Mouse (Mus musculus) liver, embryonic 13.5 days (tissue): Measurements from ENCODE around the gene Vamp9. TPM values are rescaled to one million over a fixed set of nuclear protein-coding genes. Genes with fewer than 3 reads are reported as not detected.

Experiments
- ATAC-seq: fragments of 200-750 bp; cut with Nextera tagmentation; 2 replicates; pipeline ENCODE4 v1.8.0; 2017; ENCODE audit warnings: low read depth, mild to moderate bottlenecking, moderate number of reproducible peaks, moderate library complexity
- DNase-seq: peaks from one replicate; pipeline ENCODE4 v3.0.0; 2022
- H3K27ac ChIP-seq: fragments of 300-500 bp; sonication (generic); 2 replicates; pipeline ENCODE4 v1.5.1; 2015; ENCODE audit warnings: moderate library complexity, mild to moderate bottlenecking, inconsistent platforms
- H3K27me3 ChIP-seq: fragments of 300-500 bp; sonication (generic); 2 replicates; pipeline ENCODE4 v1.6.1; 2015; ENCODE audit warnings: mild to moderate bottlenecking, inconsistent platforms
- H3K36me3 ChIP-seq: fragments of 300-500 bp; sonication (generic); 2 replicates; pipeline ENCODE4 v1.6.1; 2015; ENCODE audit warnings: mild to moderate bottlenecking, inconsistent platforms
- H3K4me1 ChIP-seq: fragments of 300-500 bp; sonication (generic); replicated peaks from 2 replicates; pipeline ENCODE4 v1.6.1; 2015; ENCODE audit warnings: inconsistent platforms
- H3K4me2 ChIP-seq: fragments of 300-500 bp; sonication (generic); 2 replicates; pipeline ENCODE4 v1.6.1; 2015; ENCODE audit warnings: inconsistent platforms, mild to moderate bottlenecking, moderate library complexity
- H3K4me3 ChIP-seq: fragments of 300-500 bp; sonication (generic); replicated peaks from 2 replicates; pipeline ENCODE4 v1.5.1; 2015; ENCODE audit warnings: mild to moderate bottlenecking, inconsistent platforms
- H3K9ac ChIP-seq: fragments of 300-500 bp; sonication (generic); 2 replicates; pipeline ENCODE4 v1.6.1; 2015; ENCODE audit warnings: mild to moderate bottlenecking, inconsistent platforms
- H3K9me3 ChIP-seq: fragments of 300-500 bp; sonication (generic); replicated peaks from 2 replicates; pipeline ENCODE4 v1.6.1; 2016; ENCODE audit warnings: inconsistent platforms
- WGBS: fragments of 180-500 bp; shearing (Covaris S2); methylation state at CpG from one replicate; pipeline ENCODE4 v1.1.7; 2015; ENCODE audit not compliant: insufficient replicate concordance; 5-methylcytosine and 5-hydroxymethylcytosine counted together
- polyA plus RNA-seq: library from polyadenylated mRNA; unstranded; fragments of >200 nt; fragmentation: Nextera tagmentation; extraction: Ambion mirVana; gene quantifications from 2 replicates; pipeline ENCODE4 v1.2.1, GENCODE M21; 2015

The Vamp9 gene
- not detected in 2 replicates for polyA plus RNA-seq

DNA sequence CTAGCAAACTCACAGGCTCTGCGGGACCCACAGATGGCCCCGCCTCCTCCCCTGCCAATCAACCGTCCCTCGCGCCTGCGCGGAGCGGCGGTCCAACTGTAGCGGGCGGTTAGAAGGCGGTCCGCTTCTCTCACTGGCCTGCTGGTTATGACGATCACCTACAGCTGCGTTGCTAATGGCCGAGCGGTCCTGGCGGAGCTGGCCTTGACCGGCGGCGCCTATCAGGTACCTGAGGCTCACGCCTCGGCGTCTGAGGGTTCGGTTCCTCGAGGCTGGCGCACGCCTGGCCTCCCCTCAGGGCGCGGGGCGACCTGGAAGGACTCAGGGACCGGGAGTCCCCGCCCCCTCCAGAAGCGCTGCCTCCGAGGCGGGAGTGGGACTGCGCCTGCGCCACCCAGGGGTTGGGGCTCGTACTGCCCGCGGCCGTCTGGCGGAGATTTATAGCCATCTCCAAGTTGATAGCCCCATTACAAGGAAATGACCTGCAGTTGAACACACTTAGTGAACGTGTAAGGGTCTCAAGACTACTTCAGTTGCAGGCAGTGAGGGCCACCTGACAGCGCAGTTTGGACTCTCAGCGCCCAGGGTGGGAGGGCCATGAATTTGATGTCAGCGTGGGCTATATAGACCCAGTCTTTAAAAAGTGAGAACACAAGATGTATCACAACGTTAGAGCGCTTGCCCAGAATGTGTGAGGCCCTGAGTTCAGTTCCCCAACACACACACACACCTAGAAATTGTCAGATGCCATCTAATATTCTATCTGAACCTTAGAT lies at the start of gene Vamp9:
Vamp9 (plus strand) TSS at position 74 of the 776 bp plus-strand sequence.
- Histone ChIP-seq H3K4me2 (peak within 1 kb of the TSS; percentile 70), H3K27ac (peak within 1 kb of the TSS; percentile 53; the same call in 1 of the 2 replicates), H3K4me3 (peak within 1 kb of the TSS; percentile 57), H3K4me1 (peaks cover 9% of the 10 kb centered on the region), H3K27me3 (no peaks in the 10 kb centered on the region), H3K9me3 (no peaks in the 10 kb centered on the region), H3K36me3 (no peaks in the 10 kb centered on the region), H3K9ac (peak within 1 kb of the TSS; percentile 52)
- 6% methylated on average over 49 of the region's 49 CpGs for WGBS
- DNase-seq (peak; percentile 86), ATAC-seq (peak; percentile 96)

DNA sequence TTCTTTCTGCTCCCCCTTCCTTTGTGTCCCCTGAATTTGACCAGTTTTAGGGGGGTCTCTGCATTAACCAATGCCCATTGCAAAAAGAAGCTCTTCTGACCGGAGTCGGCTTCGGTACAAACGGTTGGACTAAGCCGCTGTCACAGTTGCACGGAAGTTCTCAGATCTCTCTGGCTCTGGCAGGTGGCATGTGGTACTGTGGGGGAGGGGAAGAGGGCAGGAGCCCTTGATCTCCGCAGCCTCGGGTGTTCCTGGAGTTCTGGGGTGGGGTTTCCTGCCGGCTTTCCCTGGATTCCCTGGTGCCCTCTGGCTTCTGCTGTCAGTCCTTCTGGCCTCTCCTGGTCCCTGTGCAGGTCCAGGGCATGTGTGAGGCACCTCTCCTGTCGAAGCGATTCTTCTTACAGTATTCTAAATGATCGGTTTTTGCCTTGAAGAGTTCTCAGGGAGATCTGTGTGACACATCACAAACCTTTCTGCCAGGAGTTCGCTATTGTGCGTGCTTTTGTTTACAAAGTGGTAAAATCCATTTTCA lies 48.9 kb upstream of the Vamp9 start:
- Histone ChIP-seq H3K4me3 (no peak overlapping the region), H3K9me3 (no peaks in the 10 kb centered on the region), H3K4me2 (no peak overlapping the region), H3K9ac (no peak overlapping the region), H3K36me3 (no peaks in the 10 kb centered on the region), H3K27ac (no peak overlapping the region), H3K4me1 (no peaks in the 10 kb centered on the region), H3K27me3 (no peaks in the 10 kb centered on the region)
- WGBS, result 30% methylated on average over 14 of the region's 14 CpGs
- ATAC-seq, result no peak
- DNase-seq, result no peak

DNA sequence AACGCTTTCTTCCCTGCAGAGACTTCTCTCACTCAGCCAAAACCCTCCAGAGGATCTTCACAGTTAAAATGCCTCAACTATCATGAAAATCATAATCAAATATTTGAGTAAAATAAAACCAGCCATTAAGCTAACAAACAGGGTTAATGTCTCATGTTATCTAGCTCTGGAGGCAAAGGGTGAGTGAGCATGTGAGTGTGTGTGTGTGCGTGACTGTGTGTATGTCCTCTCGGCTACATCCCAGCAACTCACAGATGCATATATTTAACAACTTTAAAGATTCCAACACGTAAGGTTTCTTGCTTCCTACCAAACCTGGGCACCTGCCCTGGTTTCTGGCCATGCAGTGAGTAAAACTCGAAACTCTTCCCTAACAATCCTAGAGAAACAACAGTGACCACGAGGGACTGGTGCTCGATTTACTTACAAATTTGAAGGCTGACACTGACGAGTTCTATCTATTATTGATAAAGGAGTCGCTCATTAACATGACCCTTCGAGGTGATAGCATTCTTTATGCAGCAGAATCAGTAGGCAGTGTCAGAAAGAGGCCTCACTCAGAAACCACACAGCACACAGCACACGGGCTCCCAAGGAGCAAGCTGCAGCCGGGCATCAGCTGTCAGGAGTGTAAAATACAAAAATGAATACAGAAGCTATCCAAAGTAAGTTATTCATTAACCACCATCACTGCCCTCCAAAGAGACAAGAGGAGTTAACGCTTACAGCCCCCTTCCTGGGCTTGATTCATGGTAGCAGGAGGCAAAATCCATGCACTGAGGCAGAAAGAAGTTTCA lies 46.2 kb upstream of the Vamp9 start:
- no peaks in the 10 kb centered on the region for H3K4me1 ChIP-seq
- H3K36me3 ChIP-seq, result no peaks in the 10 kb centered on the region
- no peak for ATAC-seq
- H3K27ac ChIP-seq, result no peak overlapping the region
- no peaks in the 10 kb centered on the region for H3K9me3 ChIP-seq
- no peak overlapping the region for H3K4me2 ChIP-seq
- DNase-seq, result no peak
- H3K9ac ChIP-seq, result no peak overlapping the region
- WGBS, result 49% methylated on average over 13 of the region's 13 CpGs
- H3K4me3 ChIP-seq, result no peak overlapping the region
- no peaks in the 10 kb centered on the region for H3K27me3 ChIP-seq

DNA sequence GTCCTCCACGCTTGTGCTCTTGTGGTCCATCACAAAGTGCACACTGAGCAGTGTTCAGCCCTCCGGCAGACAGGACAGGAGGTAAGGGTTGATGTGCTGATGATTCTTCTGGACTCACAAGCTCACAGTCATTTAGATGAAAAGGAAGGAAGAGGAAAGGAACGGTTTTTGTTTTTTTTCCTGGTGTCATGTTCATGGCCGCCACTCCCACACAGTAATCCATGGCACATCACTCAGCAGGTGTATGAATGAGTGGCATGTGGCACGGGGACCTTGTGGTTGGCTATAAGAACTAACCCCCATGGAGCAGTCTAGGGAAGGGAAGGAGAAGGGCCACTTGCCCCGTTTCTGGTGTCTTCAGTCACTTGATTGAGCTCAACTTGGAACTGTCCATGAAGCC lies 44.2 kb upstream of the Vamp9 start:
- no peak overlapping the region for H3K4me2 ChIP-seq
- no peaks in the 10 kb centered on the region for H3K4me1 ChIP-seq
- H3K4me3 ChIP-seq, result no peak overlapping the region
- no peaks in the 10 kb centered on the region for H3K36me3 ChIP-seq
- no peak overlapping the region for H3K9ac ChIP-seq
- no peaks in the 10 kb centered on the region for H3K27me3 ChIP-seq
- ATAC-seq (no peak), DNase-seq (no peak)
- H3K27ac ChIP-seq, result no peak overlapping the region
- H3K9me3 ChIP-seq, result no peaks in the 10 kb centered on the region
- 60% methylated on average over 6 of the region's 6 CpGs for WGBS

DNA sequence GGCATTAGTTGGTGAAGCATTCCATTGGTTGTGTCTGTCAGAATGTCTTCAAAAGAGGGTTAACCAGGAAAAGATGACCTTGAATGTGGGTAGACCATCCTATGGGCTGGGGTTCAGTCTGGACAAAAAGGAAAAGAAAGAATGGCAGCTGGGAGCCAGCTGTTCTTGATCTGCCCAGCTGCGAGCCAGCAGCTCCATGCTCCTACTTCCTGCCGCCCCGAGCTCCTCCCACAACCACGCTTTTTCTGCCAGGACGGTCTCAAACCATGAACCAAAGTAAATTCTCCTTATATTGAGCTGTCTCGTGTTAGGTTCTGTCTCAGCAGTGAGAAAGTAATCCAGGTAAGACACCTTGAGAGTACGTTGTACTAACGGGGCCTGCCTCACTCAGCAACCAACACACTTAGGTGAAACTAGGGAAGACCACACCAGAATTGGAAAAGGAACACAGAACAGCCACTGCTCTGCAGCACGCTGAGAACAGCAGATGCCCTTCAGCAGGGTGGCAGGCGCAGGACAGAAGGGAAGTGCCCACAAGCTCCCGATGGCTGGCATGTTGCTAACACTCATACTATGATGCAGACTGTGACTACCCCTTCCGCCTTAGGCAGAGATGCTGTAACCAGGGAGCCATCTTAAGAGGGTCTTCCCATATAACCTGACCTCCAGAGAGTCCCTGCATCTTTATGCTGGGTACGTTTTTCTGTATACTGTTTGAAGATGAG lies 42.2 kb upstream of the Vamp9 start:
- Histone ChIP-seq H3K9ac (no peak overlapping the region), H3K4me3 (no peak overlapping the region), H3K36me3 (no peaks in the 10 kb centered on the region), H3K9me3 (no peaks in the 10 kb centered on the region), H3K4me2 (no peak overlapping the region), H3K27me3 (no peaks in the 10 kb centered on the region), H3K27ac (no peak overlapping the region), H3K4me1 (no peaks in the 10 kb centered on the region)
- ATAC-seq (no peak), DNase-seq (no peak)
- WGBS, result 62% methylated on average over 13 of the region's 13 CpGs

DNA sequence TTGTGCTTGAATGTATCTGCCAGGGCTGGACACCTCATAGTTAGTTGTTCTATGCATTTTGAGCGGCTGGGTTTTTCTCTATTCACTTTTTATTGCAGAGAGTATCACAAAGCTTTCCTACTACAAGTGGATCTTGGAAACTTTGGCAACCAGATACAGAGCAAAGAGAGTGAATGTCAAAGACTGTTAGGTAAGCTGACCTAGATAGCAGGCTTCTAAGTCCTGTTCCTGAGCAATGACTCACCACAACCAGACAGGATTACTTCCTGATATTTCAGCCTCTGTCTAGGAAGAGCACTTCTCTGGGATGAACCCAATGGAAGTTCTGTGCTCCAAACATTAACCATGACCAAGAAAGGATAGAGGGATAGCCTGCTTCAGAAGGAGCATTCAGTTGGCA lies 40.3 kb upstream of the Vamp9 start:
- no peaks in the 10 kb centered on the region for H3K9me3 ChIP-seq
- 49% methylated on average over 1 of the region's 1 CpGs for WGBS
- H3K4me1 ChIP-seq, result no peaks in the 10 kb centered on the region
- no peak overlapping the region for H3K27ac ChIP-seq
- DNase-seq (no peak), ATAC-seq (no peak)
- H3K27me3 ChIP-seq, result no peaks in the 10 kb centered on the region
- no peak overlapping the region for H3K4me3 ChIP-seq
- no peak overlapping the region for H3K9ac ChIP-seq
- no peaks in the 10 kb centered on the region for H3K36me3 ChIP-seq
- no peak overlapping the region for H3K4me2 ChIP-seq

DNA sequence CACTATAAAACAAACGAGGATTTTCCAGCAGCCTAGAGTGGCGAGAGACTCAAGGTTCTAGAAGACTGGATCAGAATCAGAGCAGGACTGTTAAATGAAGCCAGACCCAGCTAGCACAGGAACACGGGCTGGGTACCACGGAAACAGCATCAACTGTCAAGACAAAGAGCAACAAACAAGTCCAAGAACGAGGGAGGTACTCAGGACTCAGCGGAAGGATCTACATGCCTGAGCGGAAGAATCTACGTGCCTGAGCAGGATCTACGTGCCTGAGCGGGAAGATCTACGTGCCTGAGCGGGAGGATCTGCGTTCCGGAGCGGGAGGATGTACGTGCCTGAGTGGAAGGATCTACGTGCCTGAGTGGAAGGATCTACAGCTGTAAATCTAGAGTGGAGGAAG lies 37.8 kb upstream of the Vamp9 start:
- ATAC-seq, result no peak
- 82% methylated on average over 17 of the region's 17 CpGs for WGBS
- no peak for DNase-seq

DNA sequence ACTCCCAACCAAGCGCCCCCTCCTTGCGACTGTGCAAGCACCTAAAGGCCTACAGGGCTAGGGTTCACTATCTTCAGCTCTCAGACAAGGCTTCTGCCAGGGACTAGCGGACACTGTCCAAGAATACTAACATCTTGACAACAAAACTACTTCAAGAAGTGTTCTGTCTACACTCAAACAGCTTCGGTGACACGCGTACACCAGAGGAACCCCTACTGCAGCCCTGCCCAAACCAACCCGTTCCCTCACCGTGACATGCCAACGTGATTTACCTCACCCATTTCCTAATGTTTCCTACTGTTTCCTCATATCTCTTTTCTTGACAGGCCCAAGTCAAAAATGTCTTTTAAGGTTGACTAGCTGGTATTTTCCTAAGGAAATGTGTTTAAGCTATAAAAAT lies 37.1 kb upstream of the Vamp9 start:
- Histone ChIP-seq H3K27ac (no peak overlapping the region), H3K27me3 (no peaks in the 10 kb centered on the region), H3K9me3 (no peaks in the 10 kb centered on the region), H3K4me3 (no peak overlapping the region), H3K36me3 (no peaks in the 10 kb centered on the region), H3K4me2 (no peak overlapping the region), H3K4me1 (no peaks in the 10 kb centered on the region), H3K9ac (no peak overlapping the region)
- 53% methylated on average over 9 of the region's 9 CpGs for WGBS
- DNase-seq (no peak), ATAC-seq (no peak)

More for the DNA sequence above, 37.8 kb upstream of the Vamp9 start:
- no peaks in the 10 kb centered on the region for H3K27me3 ChIP-seq
- H3K4me2 ChIP-seq, result no peak overlapping the region
- H3K9me3 ChIP-seq, result no peaks in the 10 kb centered on the region
- no peaks in the 10 kb centered on the region for H3K36me3 ChIP-seq
- no peak overlapping the region for H3K9ac ChIP-seq
- no peaks in the 10 kb centered on the region for H3K4me1 ChIP-seq
- no peak overlapping the region for H3K4me3 ChIP-seq
- no peak overlapping the region for H3K27ac ChIP-seq

DNA sequence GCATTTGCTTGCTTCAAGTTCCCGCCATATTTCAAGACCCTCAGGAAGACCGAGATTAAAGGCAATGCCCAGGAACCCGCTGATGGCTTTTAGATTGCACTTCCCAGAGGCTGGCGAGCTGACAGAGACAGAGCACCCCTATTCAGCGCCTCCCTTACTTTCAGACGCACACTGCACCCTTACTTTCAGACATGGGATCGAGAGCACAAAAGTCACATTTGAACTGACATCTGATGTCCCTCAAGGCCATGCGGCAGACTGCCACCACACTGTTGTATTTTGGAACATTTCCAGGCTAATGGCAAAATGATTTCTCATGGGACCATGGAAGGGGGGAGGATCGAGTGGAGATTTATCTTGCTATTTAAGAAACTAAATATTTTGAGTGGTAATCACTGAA lies 28.5 kb upstream of the Vamp9 start:
- H3K36me3 ChIP-seq, result no peaks in the 10 kb centered on the region
- no peak overlapping the region for H3K27ac ChIP-seq
- DNase-seq, result no peak
- no peak overlapping the region for H3K4me3 ChIP-seq
- no peak overlapping the region for H3K4me2 ChIP-seq
- no peaks in the 10 kb centered on the region for H3K27me3 ChIP-seq
- no peaks in the 10 kb centered on the region for H3K4me1 ChIP-seq
- no peak for ATAC-seq
- 73% methylated on average over 9 of the region's 9 CpGs for WGBS
- no peaks in the 10 kb centered on the region; the same call in 1 of the 2 replicates for H3K9me3 ChIP-seq
- H3K9ac ChIP-seq, result no peak overlapping the region

DNA sequence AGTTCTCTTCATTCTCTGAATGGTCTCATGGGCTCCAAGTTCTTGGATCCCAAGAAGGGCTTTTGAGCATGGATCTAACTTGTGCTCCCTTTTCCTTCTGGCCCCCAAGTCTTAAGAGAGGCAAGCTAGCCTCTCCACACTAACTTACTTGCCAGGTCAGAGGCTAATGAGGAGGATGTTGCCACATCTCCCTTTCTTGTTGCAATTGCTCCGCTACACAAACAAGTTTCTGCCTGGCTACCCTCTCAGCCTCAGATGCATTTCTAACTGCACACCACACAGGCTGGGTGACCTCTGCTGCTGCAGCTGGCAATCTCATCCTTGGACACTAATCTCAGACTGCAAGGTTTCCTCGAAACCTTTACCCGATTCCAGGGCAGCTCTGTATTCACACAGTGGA lies 23.6 kb upstream of the Vamp9 start:
- ATAC-seq (no peak), DNase-seq (no peak)
- H3K4me3 ChIP-seq, result no peak overlapping the region
- H3K36me3 ChIP-seq, result no peaks in the 10 kb centered on the region
- no peak overlapping the region for H3K9ac ChIP-seq
- H3K4me1 ChIP-seq, result no peaks in the 10 kb centered on the region
- no peak overlapping the region for H3K27ac ChIP-seq
- H3K4me2 ChIP-seq, result no peak overlapping the region
- no peaks in the 10 kb centered on the region for H3K27me3 ChIP-seq
- no peaks in the 10 kb centered on the region for H3K9me3 ChIP-seq
- WGBS, result 65% methylated on average over 3 of the region's 3 CpGs

DNA sequence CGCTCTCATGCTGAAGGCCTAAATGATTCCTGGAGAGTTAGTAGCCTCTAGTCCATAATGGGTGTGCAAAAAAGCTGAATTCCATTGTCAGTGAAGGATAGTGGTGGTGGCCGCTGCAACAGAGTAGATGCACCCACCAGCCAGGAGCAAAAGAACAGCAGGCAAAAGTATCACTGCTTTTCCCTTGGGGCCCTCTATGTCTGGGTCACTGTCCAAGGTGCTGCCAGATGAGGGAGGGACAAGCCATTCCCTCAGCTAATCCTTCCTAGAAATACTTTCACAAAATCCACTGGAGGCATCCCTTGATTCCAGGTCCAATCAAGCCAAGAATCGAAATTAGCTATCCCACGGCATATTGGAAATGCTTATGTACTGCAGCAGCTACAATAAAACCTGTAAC lies 22.0 kb upstream of the Vamp9 start:
- Histone ChIP-seq H3K4me2 (no peak overlapping the region), H3K27me3 (no peaks in the 10 kb centered on the region), H3K36me3 (no peaks in the 10 kb centered on the region), H3K9me3 (no peaks in the 10 kb centered on the region), H3K27ac (no peak overlapping the region), H3K4me1 (no peaks in the 10 kb centered on the region), H3K4me3 (no peak overlapping the region), H3K9ac (no peak overlapping the region)
- ATAC-seq (no peak), DNase-seq (no peak)
- WGBS, result 69% methylated on average over 4 of the region's 4 CpGs
